Mouse (Mus musculus) kidney, embryonic 14.5 days (tissue): Measurements from ENCODE around the gene Cdkn2d. TPM values are rescaled to one million over a fixed set of nuclear protein-coding genes. Genes with fewer than 3 reads are reported as not detected.

Experiments used
- ATAC-seq: fragments of 200-750 bp; cut with Nextera tagmentation; 2 replicates; pipeline ENCODE4 v1.8.0; 2017; ENCODE audit warnings: moderate number of reproducible peaks, mild to moderate bottlenecking, moderate TSS enrichment, moderate library complexity; ENCODE audit not compliant: low FRiP score, low TSS enrichment
- H3K27ac ChIP-seq: fragments of 300-500 bp; sonication (generic); 2 replicates; pipeline ENCODE4 v1.5.1; 2014; ENCODE audit warnings: low read depth, mild to moderate bottlenecking, low read length, moderate library complexity, mixed read lengths
- H3K27me3 ChIP-seq: fragments of 300-500 bp; sonication (generic); 2 replicates; pipeline ENCODE4 v1.6.1; 2014; ENCODE audit warnings: mild to moderate bottlenecking, low read length; ENCODE audit not compliant: control insufficient read depth, insufficient read depth
- H3K36me3 ChIP-seq: fragments of 300-500 bp; sonication (generic); 2 replicates; pipeline ENCODE4 v1.6.1; 2014; ENCODE audit warnings: low read length, mixed read lengths; ENCODE audit not compliant: control insufficient read depth, insufficient read depth
- H3K4me1 ChIP-seq: fragments of 300-500 bp; sonication (generic); 2 replicates; pipeline ENCODE4 v1.6.1; 2014; ENCODE audit warnings: low read length, mixed read lengths; ENCODE audit not compliant: control insufficient read depth, insufficient read depth
- H3K4me2 ChIP-seq: fragments of 300-500 bp; sonication (generic); replicated peaks from 2 replicates; pipeline ENCODE4 v1.6.1; 2014; ENCODE audit warnings: low read depth, mild to moderate bottlenecking, low read length
- H3K4me3 ChIP-seq: fragments of 300-500 bp; sonication (generic); 2 replicates; pipeline ENCODE4 v1.5.1; 2014; ENCODE audit warnings: mild to moderate bottlenecking, low read length
- H3K9ac ChIP-seq: fragments of 300-500 bp; sonication (generic); 2 replicates; pipeline ENCODE4 v1.6.1; 2014; ENCODE audit warnings: low read depth, mild to moderate bottlenecking, low read length, moderate library complexity
- H3K9me3 ChIP-seq: fragments of 300-500 bp; sonication (generic); 2 replicates; pipeline ENCODE4 v1.6.1; 2016; ENCODE audit warnings: low read length; ENCODE audit not compliant: control insufficient read depth
- WGBS: fragments of 180-500 bp; shearing (Covaris S2); extraction: QIAGEN DNeasy Blood & Tissue Kit; methylation state at CpG from one replicate; pipeline ENCODE4 v1.1.7; 2014; 5-methylcytosine and 5-hydroxymethylcytosine counted together
- polyA plus RNA-seq: library from polyadenylated mRNA; unstranded; fragments of >200 nt; fragmentation: Nextera tagmentation; extraction: Ambion mirVana; gene quantifications from 2 replicates; pipeline ENCODE4 v1.2.1, GENCODE M21; 2014

Cdkn2d gene
- 45.3 and 56.2 TPM in 2 replicates for polyA plus RNA-seq

- H3K27ac ChIP-seq, result peak within 1 kb of the TSS; percentile 91
- peak; percentile 95 for ATAC-seq
- under 1% methylated on average over 49 of the region's 51 CpGs for WGBS
Observed at GRCm38 (mm10) chr9:21291022-21291787, at the start of gene Cdkn2d. Gene Cdkn2d (minus strand): TSS chr9:21291407.

GRCm38 (mm10) chr9:21340411-21340810 lies 49.2 kb upstream of the Cdkn2d start:
- Histone ChIP-seq H3K9ac (no peak overlapping the region), H3K27ac (no peak overlapping the region), H3K4me2 (no peak overlapping the region), H3K9me3 (no peaks in the 10 kb centered on the region), H3K4me3 (no peak overlapping the region), H3K27me3 (no peaks in the 10 kb centered on the region), H3K4me1 (peaks cover 10% of the 10 kb centered on the region; the same call in 1 of the 2 replicates), H3K36me3 (peaks cover 28% of the 10 kb centered on the region)
- no peak for ATAC-seq
- WGBS, result 81% methylated on average over 4 of the region's 4 CpGs

More at GRCm38 (mm10) chr9:21291022-21291787, at the start of gene Cdkn2d:
- no peaks in the 10 kb centered on the region for H3K27me3 ChIP-seq
- H3K36me3 ChIP-seq, result peaks cover 3% of the 10 kb centered on the region; the same call in 1 of the 2 replicates
- H3K9me3 ChIP-seq, result no peaks in the 10 kb centered on the region
- peak within 1 kb of the TSS; percentile 71 for H3K9ac ChIP-seq
- peak within 1 kb of the TSS; percentile 65 for H3K4me2 ChIP-seq
- peak within 1 kb of the TSS; percentile 78 for H3K4me3 ChIP-seq
- H3K4me1 ChIP-seq, result peaks cover 27% of the 10 kb centered on the region

DNA sequence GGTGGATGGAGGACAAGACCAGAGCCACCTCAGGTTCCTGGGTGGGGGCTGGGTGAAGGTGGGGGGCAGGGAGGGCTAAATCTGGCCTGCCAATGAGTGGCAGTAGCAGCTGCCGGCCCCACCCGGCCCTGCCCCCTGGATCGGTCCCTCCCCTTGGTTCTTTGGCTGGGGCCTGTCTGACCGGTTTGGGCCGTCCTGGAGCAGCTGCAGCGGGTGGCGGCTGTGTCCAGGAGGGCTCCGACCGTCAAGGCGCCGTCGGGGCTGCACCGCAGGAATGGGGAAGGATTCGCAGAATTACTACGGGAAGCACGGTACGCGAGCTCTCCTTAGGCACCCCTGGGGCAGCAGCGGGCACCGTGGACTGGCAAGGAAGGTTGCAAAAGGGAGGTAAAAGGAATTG lies 46.4 kb upstream of the Cdkn2d start:
- H3K36me3 ChIP-seq, result peaks cover 12% of the 10 kb centered on the region

GRCm38 (mm10) chr9:21336491-21336890 lies 45.3 kb upstream of the Cdkn2d start:
- WGBS, result 89% methylated on average over 8 of the region's 8 CpGs
- Histone ChIP-seq H3K9me3 (no peaks in the 10 kb centered on the region), H3K27ac (no peak overlapping the region), H3K4me3 (no peak overlapping the region), H3K36me3 (peaks cover under 1% of the 10 kb centered on the region; the same call in 1 of the 2 replicates), H3K4me1 (peaks cover 21% of the 10 kb centered on the region), H3K9ac (no peak overlapping the region), H3K4me2 (no peak overlapping the region), H3K27me3 (no peaks in the 10 kb centered on the region)
- ATAC-seq, result no peak

More for the DNA sequence above, 46.4 kb upstream of the Cdkn2d start:
- H3K9ac ChIP-seq, result no peak overlapping the region; the same call in 1 of the 2 replicates
- H3K4me3 ChIP-seq, result peak overlapping the region; percentile 31
- H3K4me2 ChIP-seq, result peak overlapping the region; percentile 27; the same call in 1 of the 2 replicates
- H3K9me3 ChIP-seq, result no peaks in the 10 kb centered on the region
- peak; percentile 86 for ATAC-seq
- H3K27me3 ChIP-seq, result no peaks in the 10 kb centered on the region
- H3K27ac ChIP-seq, result peak overlapping the region; percentile 42; the same call in 1 of the 2 replicates
- peaks cover 17% of the 10 kb centered on the region for H3K4me1 ChIP-seq
- 14% methylated on average over 20 of the region's 20 CpGs for WGBS

DNA sequence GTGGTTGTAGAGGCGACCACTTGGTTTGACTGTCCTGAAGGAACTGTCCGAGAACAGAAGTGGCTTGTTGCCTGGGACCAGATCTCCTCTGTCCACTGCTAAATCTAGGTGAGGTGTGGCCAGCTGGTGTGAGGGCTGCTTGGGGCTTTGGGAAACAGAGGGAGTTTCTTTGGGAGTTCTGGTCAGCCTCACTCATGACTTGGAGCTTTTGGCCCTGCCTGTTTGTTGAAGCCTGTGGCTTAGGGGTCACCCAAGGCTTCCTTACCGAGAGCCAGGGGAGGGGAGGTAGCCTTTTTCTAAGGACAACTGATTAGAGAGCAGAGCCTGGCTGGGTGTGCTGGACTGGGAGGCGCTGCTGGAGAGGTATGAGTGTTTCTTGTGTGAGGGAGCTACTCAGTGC lies 44.2 kb upstream of the Cdkn2d start:
- ATAC-seq, result no peak
- H3K27ac ChIP-seq, result no peak overlapping the region
- no peaks in the 10 kb centered on the region for H3K36me3 ChIP-seq

GRCm38 (mm10) chr9:21334747-21335146 lies 43.5 kb upstream of the Cdkn2d start:
- H3K36me3 ChIP-seq, result no peaks in the 10 kb centered on the region
- H3K27ac ChIP-seq, result no peak overlapping the region
- no peaks in the 10 kb centered on the region for H3K9me3 ChIP-seq
- ATAC-seq, result no peak
- peaks cover 21% of the 10 kb centered on the region for H3K4me1 ChIP-seq
- no peak overlapping the region for H3K4me2 ChIP-seq
- H3K9ac ChIP-seq, result no peak overlapping the region
- no peaks in the 10 kb centered on the region for H3K27me3 ChIP-seq
- no peak overlapping the region for H3K4me3 ChIP-seq

More for the DNA sequence above, 44.2 kb upstream of the Cdkn2d start:
- Histone ChIP-seq H3K9me3 (no peaks in the 10 kb centered on the region), H3K9ac (no peak overlapping the region), H3K4me3 (no peak overlapping the region), H3K4me1 (peaks cover 21% of the 10 kb centered on the region), H3K27me3 (no peaks in the 10 kb centered on the region), H3K4me2 (no peak overlapping the region)
- 78% methylated on average over 4 of the region's 4 CpGs for WGBS

- no peaks in the 10 kb centered on the region for H3K9me3 ChIP-seq
- WGBS, result 66% methylated on average over 1 of the region's 1 CpGs
- no peak overlapping the region for H3K27ac ChIP-seq
- H3K4me3 ChIP-seq, result no peak overlapping the region
- H3K4me2 ChIP-seq, result no peak overlapping the region
- H3K27me3 ChIP-seq, result no peaks in the 10 kb centered on the region
- H3K36me3 ChIP-seq, result no peaks in the 10 kb centered on the region
- no peak overlapping the region for H3K9ac ChIP-seq
- no peak for ATAC-seq
- H3K4me1 ChIP-seq, result peaks cover 21% of the 10 kb centered on the region
Observed at GRCm38 (mm10) chr9:21333523-21333922, 42.3 kb upstream of the Cdkn2d start.

- H3K9me3 ChIP-seq, result no peaks in the 10 kb centered on the region
- no peak overlapping the region for H3K4me3 ChIP-seq
- H3K27ac ChIP-seq, result peak overlapping the region; percentile 2; the same call in 1 of the 2 replicates
- H3K9ac ChIP-seq, result 0 out of 2 replicates have a peak overlapping the region, but pooled peaks have one; percentile 18
- no peak for ATAC-seq
- no peaks in the 10 kb centered on the region for H3K36me3 ChIP-seq
- no peaks in the 10 kb centered on the region for H3K27me3 ChIP-seq
- peaks cover 14% of the 10 kb centered on the region for H3K4me1 ChIP-seq
- WGBS, result 43% methylated on average over 9 of the region's 9 CpGs
- H3K4me2 ChIP-seq, result no peak overlapping the region
Observed at GRCm38 (mm10) chr9:21332161-21333061, 41.2 kb upstream of the Cdkn2d start.
